Mouse (Mus musculus): Measurements from ENCODE around the gene Hmgn3. TPM values are rescaled to one million over a fixed set of nuclear protein-coding genes. Genes with fewer than 3 reads are reported as not detected.
"Not testable (repeated sequence)": the region's sequence is repeated elsewhere in the genome, so short reads cannot be mapped to it uniquely, and the experiment has no call there.

Gene Hmgn3
- total and polyA plus RNA-seq, 2 experiments from 2014 or later = 55.1 to 213 TPM

DNA sequence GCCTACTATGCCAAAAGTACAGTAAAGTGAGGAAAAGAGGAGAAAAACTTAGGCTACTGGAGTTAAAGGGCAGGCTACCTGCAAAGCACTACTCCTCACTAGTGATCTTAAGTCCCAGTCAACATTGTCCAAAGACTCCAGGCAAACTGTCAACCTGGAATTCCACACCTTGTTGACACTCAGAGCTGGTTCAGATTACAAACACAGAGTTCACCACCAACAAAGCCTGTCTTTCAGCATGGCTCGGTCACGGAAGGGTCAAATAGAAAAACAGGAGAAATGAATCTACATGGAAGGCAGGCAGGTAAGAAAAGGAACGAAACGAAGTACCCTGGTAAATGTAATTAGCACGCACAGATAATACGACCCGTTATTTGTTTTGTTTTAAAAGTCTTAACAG is 18.6 kb downstream of the Hmgn3 start:
- Histone ChIP-seq H3K4me1 (ENCODE audit: insufficient read depth, low read length) (no peaks in the 10 kb centered on the region), H3K9me3 (ENCODE audit: low read length) (no peaks in the 10 kb centered on the region), H3K27me3 (ENCODE audit: insufficient read depth, low read length) (no peaks in the 10 kb centered on the region), H3K27ac (no peak overlapping the region), H3K4me2 (ENCODE audit: low read depth, low read length) (no peak overlapping the region), H3K9ac (replicated peaks; ENCODE audit: low read length) (no peak overlapping the region), H3K4me3 (ENCODE audit: low read length) (no peak overlapping the region), H3K36me3 (ENCODE audit: insufficient read depth, low read length) (no peaks in the 10 kb centered on the region; the same call in 1 of the 2 replicates)
- DNase-seq (ENCODE audit: low spot score) = no peak
- no peak for TF ChIP-seq CTCF (IDR thresholded peaks at IDR 0.05; ENCODE audit: low read depth)
- WGBS = 60% methylated on average over 7 of the region's 7 CpGs
- ATAC-seq = no peak

DNA sequence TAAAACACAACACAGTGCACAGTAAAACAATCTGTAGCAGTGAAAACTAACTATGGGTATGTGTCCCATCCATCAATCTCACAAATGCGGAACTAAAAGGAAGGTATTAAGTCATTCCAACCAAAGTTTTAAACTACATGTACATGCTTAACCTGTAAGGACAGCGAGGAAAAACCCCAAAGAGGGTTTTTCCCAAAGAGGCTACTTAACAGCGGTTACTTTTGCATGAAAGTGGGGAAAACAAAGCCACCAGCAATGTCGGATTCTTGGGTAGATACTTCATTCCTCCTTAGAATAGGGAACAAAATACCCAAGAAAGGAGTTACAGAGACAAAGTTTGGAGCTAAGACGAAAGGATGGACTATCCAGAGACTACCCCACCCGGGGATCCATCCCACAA is 20.0 kb downstream of the Hmgn3 start:
- not testable (repeated sequence) for H3K9me3 ChIP-seq (ENCODE audit: low read length); ATAC-seq; DNase-seq (ENCODE audit: low spot score); H3K9ac ChIP-seq (replicated peaks; ENCODE audit: low read length); H3K27me3 ChIP-seq (ENCODE audit: insufficient read depth, low read length); H3K4me2 ChIP-seq (ENCODE audit: low read depth, low read length); H3K4me3 ChIP-seq (ENCODE audit: low read length); H3K36me3 ChIP-seq (ENCODE audit: insufficient read depth, low read length); H3K27ac ChIP-seq; H3K4me1 ChIP-seq (ENCODE audit: insufficient read depth, low read length)
- 91% methylated on average over 6 of the region's 6 CpGs for WGBS

DNA sequence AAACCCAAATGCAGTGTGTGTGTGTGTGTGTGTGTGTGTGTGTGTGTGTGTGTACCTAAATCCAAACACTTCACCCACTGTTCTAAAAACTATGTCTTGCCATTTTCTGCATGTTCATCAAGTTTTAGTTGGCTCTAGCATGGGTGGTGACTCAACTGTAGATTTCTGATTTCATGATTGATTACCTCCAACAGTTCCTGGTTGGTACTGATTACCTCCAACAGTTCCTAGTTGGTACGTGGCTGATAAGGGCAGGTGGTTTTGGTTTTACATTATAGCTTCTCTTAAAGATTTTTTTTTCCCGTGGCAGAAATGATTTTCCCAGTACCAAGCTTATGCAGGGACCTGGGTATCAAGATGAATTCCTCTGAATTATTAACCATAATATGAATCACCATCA is 27.3 kb downstream of the Hmgn3 start:
- ATAC-seq = no peak
- no peak for DNase-seq (ENCODE audit: low spot score)
- no peak overlapping the region for H3K4me2 ChIP-seq (ENCODE audit: low read depth, low read length)
- H3K27ac ChIP-seq = no peak overlapping the region
- H3K9me3 ChIP-seq (ENCODE audit: low read length) = no peaks in the 10 kb centered on the region
- H3K4me3 ChIP-seq (ENCODE audit: low read length) = no peak overlapping the region
- TF ChIP-seq CTCF (IDR thresholded peaks at IDR 0.05; ENCODE audit: low read depth) = no peak
- no peak overlapping the region for H3K9ac ChIP-seq (replicated peaks; ENCODE audit: low read length)
- no peaks in the 10 kb centered on the region for H3K27me3 ChIP-seq (ENCODE audit: insufficient read depth, low read length)
- no peaks in the 10 kb centered on the region for H3K36me3 ChIP-seq (ENCODE audit: insufficient read depth, low read length)
- 90% methylated on average over 2 of the region's 2 CpGs for WGBS
- no peaks in the 10 kb centered on the region for H3K4me1 ChIP-seq (ENCODE audit: insufficient read depth, low read length)

DNA sequence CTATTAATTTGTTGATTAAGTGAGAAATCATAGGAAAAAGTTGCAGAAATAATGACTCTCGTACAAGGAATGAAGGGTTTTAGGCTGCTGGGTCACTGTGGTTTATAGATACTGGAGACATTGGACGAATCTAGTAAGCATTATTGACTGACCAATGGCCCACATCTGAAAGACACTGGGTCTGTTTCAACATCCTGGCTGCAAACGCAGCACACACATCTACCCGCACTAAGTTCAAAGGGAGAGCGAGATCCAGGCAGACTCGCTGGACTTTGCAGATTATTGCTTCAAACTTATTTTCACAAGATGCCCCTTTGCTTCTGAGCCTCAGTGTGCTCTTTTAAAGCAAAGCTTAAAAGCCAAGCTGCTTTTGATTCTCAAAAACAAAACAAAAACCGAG is 29.0 kb downstream of the Hmgn3 start:
- 89% methylated on average over 7 of the region's 7 CpGs for WGBS
- Histone ChIP-seq H3K27me3 (ENCODE audit: insufficient read depth, low read length) (no peaks in the 10 kb centered on the region), H3K4me2 (ENCODE audit: low read depth, low read length) (no peak overlapping the region), H3K36me3 (ENCODE audit: insufficient read depth, low read length) (no peaks in the 10 kb centered on the region), H3K4me1 (ENCODE audit: insufficient read depth, low read length) (no peaks in the 10 kb centered on the region), H3K27ac (no peak overlapping the region), H3K9ac (replicated peaks; ENCODE audit: low read length) (no peak overlapping the region), H3K9me3 (ENCODE audit: low read length) (no peaks in the 10 kb centered on the region), H3K4me3 (ENCODE audit: low read length) (no peak overlapping the region)
- DNase-seq (ENCODE audit: low spot score) = no peak
- TF ChIP-seq CTCF (IDR thresholded peaks at IDR 0.05; ENCODE audit: low read depth) = no peak
- ATAC-seq = no peak

DNA sequence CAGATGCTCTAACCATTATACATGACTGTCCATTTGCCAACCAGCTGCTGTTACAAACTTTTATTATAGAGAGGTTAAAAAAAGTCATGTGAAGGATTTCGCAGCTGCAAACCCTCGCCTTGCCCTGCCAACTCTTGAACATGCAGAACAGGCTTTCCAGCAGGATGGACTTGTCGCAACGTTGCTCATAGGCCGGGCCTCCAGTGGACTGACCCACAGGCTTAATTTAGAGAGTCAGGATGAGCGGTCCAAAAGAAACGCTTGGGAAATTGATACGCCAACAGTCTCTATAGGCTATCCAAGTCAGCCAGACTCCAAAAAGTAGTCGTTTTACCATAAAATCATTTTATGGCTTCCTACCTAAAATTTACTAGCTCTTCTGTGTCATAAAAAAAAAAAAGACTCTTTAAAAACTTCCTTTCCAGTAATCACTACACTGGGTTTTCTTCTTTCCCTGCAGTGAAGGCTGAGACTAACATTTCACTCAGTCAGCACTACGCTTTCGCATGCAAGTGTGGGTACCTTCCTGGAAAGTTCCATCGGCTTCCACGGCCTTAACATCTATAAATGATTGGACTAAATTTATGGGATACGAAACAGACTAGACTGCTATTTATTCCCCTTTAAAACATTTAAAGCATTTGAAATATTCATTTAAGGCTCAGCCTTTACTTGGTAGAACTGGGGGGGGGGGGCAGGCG is 29.6 kb downstream of the Hmgn3 start:
- Histone ChIP-seq H3K9me3 (ENCODE audit: low read length) (no peaks in the 10 kb centered on the region), H3K36me3 (ENCODE audit: insufficient read depth, low read length) (0 out of 2 replicates have a peak, but pooled peaks cover 2% of the 10 kb centered on the region), H3K27ac (no peak overlapping the region), H3K9ac (replicated peaks; ENCODE audit: low read length) (no peak overlapping the region), H3K4me2 (ENCODE audit: low read depth, low read length) (no peak overlapping the region), H3K4me1 (ENCODE audit: insufficient read depth, low read length) (no peaks in the 10 kb centered on the region), H3K27me3 (ENCODE audit: insufficient read depth, low read length) (no peaks in the 10 kb centered on the region), H3K4me3 (ENCODE audit: low read length) (no peak overlapping the region)
- 94% methylated on average over 15 of the region's 15 CpGs for WGBS
- ATAC-seq (no peak), DNase-seq (ENCODE audit: low spot score) (no peak)
- no peak for TF ChIP-seq CTCF (IDR thresholded peaks at IDR 0.05; ENCODE audit: low read depth)

DNA sequence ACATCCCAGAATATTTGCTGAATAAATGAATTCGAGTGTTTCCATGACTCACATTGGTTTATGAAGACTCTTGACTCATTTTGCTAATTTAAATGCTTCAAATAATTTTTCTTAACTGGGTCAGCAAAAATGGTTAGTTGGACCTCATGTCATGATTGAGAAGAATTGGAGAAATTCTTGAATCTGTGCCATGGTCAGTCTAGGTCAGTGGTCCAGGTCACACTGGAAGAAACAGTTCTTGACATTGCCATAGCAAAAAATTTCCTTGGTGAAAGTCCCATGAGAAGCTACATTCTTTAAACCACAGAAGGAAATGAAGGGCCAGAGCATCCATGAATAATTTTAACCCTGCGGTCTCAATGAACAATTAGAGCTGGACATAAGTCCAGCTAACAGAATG is 30.8 kb downstream of the Hmgn3 start:
- WGBS = 90% methylated on average over 2 of the region's 2 CpGs
- TF ChIP-seq CTCF (IDR thresholded peaks at IDR 0.05; ENCODE audit: low read depth) = no peak
- no peak overlapping the region for H3K9ac ChIP-seq (replicated peaks; ENCODE audit: low read length)
- no peak overlapping the region for H3K4me3 ChIP-seq (ENCODE audit: low read length)
- DNase-seq (ENCODE audit: low spot score) (no peak), ATAC-seq (no peak)
- no peak overlapping the region for H3K27ac ChIP-seq
- no peak overlapping the region for H3K4me2 ChIP-seq (ENCODE audit: low read depth, low read length)
- H3K4me1 ChIP-seq (ENCODE audit: insufficient read depth, low read length) = no peaks in the 10 kb centered on the region
- no peaks in the 10 kb centered on the region for H3K27me3 ChIP-seq (ENCODE audit: insufficient read depth, low read length)
- peaks cover 12% of the 10 kb centered on the region for H3K36me3 ChIP-seq (ENCODE audit: insufficient read depth, low read length)
- H3K9me3 ChIP-seq (ENCODE audit: low read length) = no peaks in the 10 kb centered on the region

DNA sequence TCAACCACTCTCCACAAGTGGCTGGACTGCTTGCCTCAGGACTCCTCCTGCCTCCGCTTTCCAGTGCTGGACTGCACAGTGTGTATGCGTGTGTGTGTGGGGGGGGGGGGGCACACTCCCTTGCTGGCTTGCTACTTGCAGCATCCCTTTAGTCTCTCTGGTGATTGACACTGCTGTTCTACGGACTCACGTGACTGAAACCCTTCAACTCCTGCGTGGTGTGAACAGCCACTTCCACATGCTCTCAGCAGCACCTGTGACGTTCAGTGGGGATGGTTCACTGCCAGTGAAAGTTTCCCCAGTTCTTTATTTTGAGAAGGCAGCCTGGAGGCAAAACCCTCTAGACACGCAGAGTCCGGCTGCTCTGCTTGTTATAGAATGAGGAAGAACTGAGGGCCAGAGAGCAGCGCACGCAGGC is 32.7 kb downstream of the Hmgn3 start:
- DNase-seq (ENCODE audit: low spot score) (no peak), ATAC-seq (no peak)
- Histone ChIP-seq H3K9me3 (ENCODE audit: low read length) (no peaks in the 10 kb centered on the region), H3K4me2 (ENCODE audit: low read depth, low read length) (no peak overlapping the region), H3K36me3 (ENCODE audit: insufficient read depth, low read length) (peaks cover 17% of the 10 kb centered on the region), H3K4me1 (ENCODE audit: insufficient read depth, low read length) (no peaks in the 10 kb centered on the region), H3K4me3 (ENCODE audit: low read length) (no peak overlapping the region), H3K27ac (no peak overlapping the region), H3K27me3 (ENCODE audit: insufficient read depth, low read length) (no peaks in the 10 kb centered on the region), H3K9ac (replicated peaks; ENCODE audit: low read length) (no peak overlapping the region)
- TF ChIP-seq CTCF (IDR thresholded peaks at IDR 0.05; ENCODE audit: low read depth) = no peak
- 80% methylated on average over 10 of the region's 10 CpGs for WGBS

All from hindbrain, postnatal 0 days (tissue).